Mouse (Mus musculus) gastrocnemius, adult 2 months (tissue): ENCODE measurements around the gene Tmem44. TPM values are rescaled to one million over a fixed set of nuclear protein-coding genes. Genes with fewer than 3 reads are reported as not detected.
A peak's percentile ranks its signal among the peaks of the same experiment; 100 is the strongest.

Source experiments
- DNase-seq: peaks from one replicate; pipeline ENCODE4 v3.0.0; 2022
- H3K27ac ChIP-seq: fragments of 200-600 bp; 2 replicates; pipeline ENCODE4 v1.8.1; 2022; ENCODE audit warnings: mild to moderate bottlenecking
- H3K4me3 ChIP-seq: fragments of 200-600 bp; 2 replicates; pipeline ENCODE4 v1.8.1; 2022; ENCODE audit warnings: mild to moderate bottlenecking, moderate library complexity
- CTCF ChIP-seq: fragments of 200-600 bp; IDR thresholded peaks from 2 replicates; pipeline ENCODE4 v1.8.1; 2022; ENCODE audit warnings: antibody characterized with exemption, mild to moderate bottlenecking, moderate library complexity
- intact Hi-C: fragments of 180-260 bp; cut with DNase I; formaldehyde crosslinking; loops from one replicate; pipeline ENCODE4 v1.15.1; 2025
- total RNA-seq, 2 experiments: library from RNA; stranded (reverse); gene quantifications; 2 replicates each; pipeline ENCODE4 v1.2.3; 2021

Tmem44 gene
- total RNA-seq, 2 experiments from 2014 or later: 1.7 to 2.1 TPM

DNA sequence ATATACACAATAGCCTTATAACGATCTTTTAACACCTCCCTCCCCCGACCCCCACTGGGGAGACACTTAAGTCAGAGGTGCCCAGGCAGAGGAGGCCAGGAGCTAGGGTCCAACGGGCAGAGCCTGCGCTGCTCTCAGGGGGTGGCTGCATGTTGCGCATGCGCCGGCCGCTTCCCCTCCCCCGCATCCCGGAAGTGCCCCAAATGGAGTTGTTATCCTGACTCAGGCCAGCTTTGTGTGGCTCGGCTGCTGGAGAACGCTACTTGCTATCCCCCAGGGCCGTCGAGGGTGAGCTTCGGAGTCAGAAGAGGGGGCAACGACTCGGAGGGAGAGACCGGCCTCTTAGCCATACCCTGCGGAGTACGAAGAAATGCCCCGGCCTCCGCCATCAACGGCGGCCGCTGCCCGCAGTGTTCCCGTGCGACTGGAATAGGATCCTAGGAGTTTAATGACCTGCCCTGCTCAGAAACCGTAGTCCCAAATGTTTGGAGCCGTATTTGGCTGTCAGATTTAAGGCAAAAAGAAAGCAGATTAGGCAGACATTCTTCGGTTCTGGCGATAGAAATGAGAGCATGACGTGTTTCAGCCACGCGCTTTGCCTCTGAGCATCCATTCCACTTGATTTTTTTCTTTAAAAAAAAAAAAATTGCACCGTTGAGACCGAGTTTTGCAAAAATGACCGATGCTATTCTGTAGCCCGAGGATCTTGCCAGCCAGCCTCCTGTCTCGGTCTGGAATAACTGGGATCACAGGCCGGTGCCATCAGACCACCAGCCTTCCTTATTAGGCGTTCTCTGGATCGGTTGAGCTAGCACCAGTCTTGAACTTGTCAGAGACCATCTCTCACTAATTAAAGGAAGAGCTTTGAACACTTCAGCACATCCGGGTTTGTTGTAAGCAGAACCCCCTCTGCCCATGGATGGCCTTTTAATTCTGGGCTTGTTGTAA is 39.9 kb downstream of the Tmem44 start:
- peak; percentile 92 for DNase-seq
- TF ChIP-seq CTCF: no peak
- intact Hi-C loops: no loop called here
- H3K27ac ChIP-seq: peak overlapping the region; percentile 94
- peak overlapping the region; percentile 77 for H3K4me3 ChIP-seq

DNA sequence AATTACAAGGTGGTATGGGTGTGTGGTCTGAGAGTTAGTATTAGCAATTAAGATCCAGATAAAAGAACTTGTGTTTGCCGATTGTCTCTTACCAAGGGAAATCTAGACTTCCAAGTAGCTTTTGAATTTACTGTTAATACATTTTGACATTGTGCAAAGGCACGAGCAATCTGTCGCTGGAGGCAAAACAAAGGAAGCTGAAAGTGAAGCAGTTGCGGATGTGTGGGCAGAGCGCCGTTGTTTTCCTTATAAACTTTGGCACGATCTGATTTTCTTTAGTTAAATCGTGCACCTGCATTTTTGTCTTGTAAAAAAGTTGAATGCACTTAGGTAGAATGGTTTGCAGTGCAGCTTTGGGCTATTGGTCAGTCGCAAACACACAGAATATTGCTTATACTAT is 40.6 kb downstream of the Tmem44 start:
- intact Hi-C loops: no loop called here
- no peak for TF ChIP-seq CTCF
- no peak for DNase-seq
- H3K27ac ChIP-seq: peak overlapping the region; percentile 94
- H3K4me3 ChIP-seq: peak overlapping the region; percentile 77

- H3K27ac ChIP-seq: no peak overlapping the region
- intact Hi-C loops: no loop called here
- TF ChIP-seq CTCF: no peak
- DNase-seq: no peak
- no peak overlapping the region for H3K4me3 ChIP-seq
These were observed 41.3 kb downstream of the Tmem44 start for GRCm38 (mm10) chr16:30509340-30509739.

- H3K4me3 ChIP-seq: no peak overlapping the region
- DNase-seq: no peak
- H3K27ac ChIP-seq: no peak overlapping the region
- no peak for TF ChIP-seq CTCF
- intact Hi-C loops: no loop called here
These were observed 41.9 kb downstream of the Tmem44 start for GRCm38 (mm10) chr16:30508738-30509137.

DNA sequence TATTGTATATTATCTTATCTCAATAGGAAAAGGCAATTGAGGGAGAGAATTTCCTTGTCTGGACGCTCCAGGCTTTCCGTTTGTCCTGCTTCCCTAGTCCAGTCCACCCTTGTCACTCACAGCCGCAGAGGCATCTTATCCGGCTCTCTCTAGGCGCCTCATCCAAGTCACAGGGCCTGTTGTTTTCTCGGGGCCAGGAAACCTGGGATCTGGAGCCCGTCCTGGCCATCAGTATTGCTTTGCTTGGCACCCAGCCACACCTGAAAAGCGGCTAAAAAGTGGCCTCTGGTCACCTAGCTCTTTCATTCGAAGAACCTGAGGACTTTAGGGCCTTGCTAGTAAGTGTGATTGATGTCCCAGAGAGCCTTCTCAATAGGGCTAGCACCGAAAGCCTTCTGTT is 43.5 kb downstream of the Tmem44 start:
- TF ChIP-seq CTCF: no peak
- H3K27ac ChIP-seq: no peak overlapping the region
- H3K4me3 ChIP-seq: no peak overlapping the region
- no peak for DNase-seq
- intact Hi-C loops: no loop called here

GRCm38 (mm10) chr16:30505311-30506031 is 45.2 kb downstream of the Tmem44 start:
- intact Hi-C loops: no loop called here
- no peak for TF ChIP-seq CTCF
- Histone ChIP-seq H3K4me3 (no peak overlapping the region), H3K27ac (peak overlapping the region; percentile 6; the same call in 1 of the 2 replicates)
- DNase-seq: no peak

DNA sequence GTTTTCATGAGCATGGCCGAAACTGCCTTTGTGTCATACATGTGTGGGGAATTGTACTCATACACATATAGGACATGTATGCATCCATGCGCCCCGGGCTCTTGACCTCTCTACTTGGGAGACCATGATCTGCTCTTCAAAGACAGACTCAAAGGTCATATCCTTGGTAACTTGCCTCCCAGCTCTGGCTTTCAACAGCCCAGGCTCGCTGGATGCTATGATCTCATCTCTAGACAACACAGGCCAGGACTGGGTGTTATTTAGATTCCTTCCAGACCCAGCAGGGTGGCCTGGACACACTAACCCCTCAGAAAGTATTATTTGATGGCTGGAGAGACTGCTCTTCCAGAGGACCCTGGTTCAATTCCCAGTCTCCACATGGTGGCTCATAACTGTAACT is 45.8 kb downstream of the Tmem44 start:
- DNase-seq: no peak
- intact Hi-C loops: loop anchor here (1.0 kb wide), 1 partner anchor 131 kb away; no protein-coding TSS in a partner anchor
- H3K27ac ChIP-seq: peak overlapping the region; percentile 6; the same call in 1 of the 2 replicates
- no peak for TF ChIP-seq CTCF
- H3K4me3 ChIP-seq: no peak overlapping the region

DNA sequence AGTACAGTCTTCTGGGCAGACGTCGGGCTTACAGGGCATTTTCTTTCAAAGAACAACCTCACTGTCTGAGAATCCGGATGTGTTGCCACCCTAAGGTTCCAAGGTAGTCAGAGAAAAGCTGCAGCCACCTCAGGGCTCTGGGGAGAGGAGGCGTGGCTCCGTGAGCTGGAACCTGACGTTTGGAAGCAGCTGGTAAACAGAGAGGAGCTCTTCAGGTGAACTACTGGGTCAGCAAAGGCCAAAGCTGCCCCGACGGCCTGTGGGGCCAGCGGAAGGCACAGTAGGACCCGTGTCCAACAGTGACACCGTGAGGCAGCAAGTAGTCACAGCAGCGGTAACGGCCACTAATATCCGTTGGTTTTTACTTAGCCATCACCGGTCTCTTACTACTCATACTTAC is 46.7 kb downstream of the Tmem44 start:
- DNase-seq: peak; percentile 79
- intact Hi-C loops: loop anchor here (1.0 kb wide), 1 partner anchor 130 kb away; no protein-coding TSS in a partner anchor
- no peak overlapping the region for H3K4me3 ChIP-seq
- peak; percentile 91 for TF ChIP-seq CTCF
- peak overlapping the region; percentile 38 for H3K27ac ChIP-seq

GRCm38 (mm10) chr16:30502221-30502891 is 48.3 kb downstream of the Tmem44 start:
- no peak for TF ChIP-seq CTCF
- Histone ChIP-seq H3K27ac (peak overlapping the region; percentile 87), H3K4me3 (peak overlapping the region; percentile 58)
- peak; percentile 49 for DNase-seq
- intact Hi-C loops: no loop called here

DNA sequence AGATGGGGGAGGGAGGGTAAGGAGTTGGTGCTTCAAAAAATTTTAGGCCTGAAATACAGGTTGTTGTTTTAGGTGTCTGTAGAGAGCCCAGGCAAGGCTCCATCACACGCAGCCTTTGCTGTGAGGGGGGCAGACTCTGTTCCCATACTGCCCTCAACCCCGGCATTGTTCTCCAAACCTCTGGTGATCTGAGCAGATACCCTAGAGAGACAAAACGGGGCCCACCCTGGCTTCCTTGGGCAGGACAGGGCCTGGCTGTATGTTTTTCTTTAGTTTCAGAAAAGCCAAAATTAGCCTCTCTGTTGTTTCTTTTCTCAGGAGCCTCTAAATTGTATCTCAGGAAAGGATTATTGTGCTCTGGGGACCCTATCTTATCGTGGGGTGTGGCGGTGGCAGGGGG is 49.0 kb downstream of the Tmem44 start:
- intact Hi-C loops: no loop called here
- DNase-seq: no peak
- Histone ChIP-seq H3K4me3 (no peak overlapping the region), H3K27ac (peak overlapping the region; percentile 87)
- TF ChIP-seq CTCF: no peak

- TF ChIP-seq CTCF: no peak
- Histone ChIP-seq H3K4me3 (no peak overlapping the region), H3K27ac (peak overlapping the region; percentile 24; the same call in 1 of the 2 replicates)
- DNase-seq: no peak
- intact Hi-C loops: no loop called here
These were observed 50.4 kb downstream of the Tmem44 start for GRCm38 (mm10) chr16:30500223-30500622.

DNA sequence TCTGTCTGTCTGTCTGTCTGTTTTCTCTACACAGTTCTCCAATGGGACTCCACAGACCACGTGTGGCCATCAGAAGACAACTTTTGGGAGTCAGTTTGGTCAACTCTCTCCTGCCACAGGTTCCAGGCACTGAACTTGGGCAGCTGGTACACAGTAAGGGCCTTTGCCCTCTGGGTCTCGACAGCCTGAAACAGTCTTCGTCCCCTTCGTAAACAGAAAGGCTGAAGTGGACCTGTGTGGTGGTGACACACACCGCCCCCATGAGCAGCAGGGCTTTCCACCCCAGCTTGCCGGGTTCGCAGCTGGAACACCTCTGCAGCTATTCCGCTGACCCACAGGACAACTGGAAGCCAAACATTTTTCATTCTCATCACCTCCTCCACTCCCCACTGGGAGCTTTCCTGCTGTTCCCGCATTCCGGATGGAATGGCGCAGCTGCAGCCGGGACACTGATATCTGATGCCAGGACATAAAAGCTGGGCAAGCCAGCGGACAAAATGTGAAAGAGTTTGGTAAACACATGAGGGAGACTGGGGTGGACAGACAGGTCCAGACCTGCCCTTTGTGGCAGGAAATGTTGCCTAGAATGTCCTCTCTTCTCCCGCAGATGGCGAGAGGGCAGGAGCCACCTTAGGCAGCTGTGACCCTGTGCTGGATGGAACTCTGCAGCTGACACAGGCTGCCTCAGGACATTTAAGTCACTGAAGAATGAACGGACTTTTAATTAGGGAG is 51.4 kb downstream of the Tmem44 start:
- peak overlapping the region; percentile 24; the same call in 1 of the 2 replicates for H3K27ac ChIP-seq
- TF ChIP-seq CTCF: no peak
- DNase-seq: peak; percentile 37
- H3K4me3 ChIP-seq: peak overlapping the region; percentile 19; the same call in 1 of the 2 replicates
- intact Hi-C loops: no loop called here
